Mouse (Mus musculus): ENCODE measurements at regions not wholly inside any gene's neighbourhood (a gene's known extent, or its start where the extent isn't known, plus 50 kb on each side); places are given as distances from the start of the nearest gene placed in this dataset.

GRCm38 (mm10) chr8:49262797-49263196, 419.0 kb upstream of the Tenm3 start:
- intact Hi-C loops (cut with DNase I), result no loop called here
- DNase-seq (ENCODE audit: low spot score), result no peak

GRCm38 (mm10) chr8:49255954-49256353, 412.2 kb upstream of the Tenm3 start:
- intact Hi-C loops (cut with DNase I), result no loop called here
- no peak for DNase-seq (ENCODE audit: low spot score)

GRCm38 (mm10) chr8:49254311-49254828, 410.6 kb upstream of the Tenm3 start:
- intact Hi-C loops (cut with DNase I), result no loop called here
- DNase-seq (ENCODE audit: low spot score), result no peak

- intact Hi-C loops (cut with DNase I), result no loop called here
- DNase-seq (ENCODE audit: low spot score), result no peak
Measured at GRCm38 (mm10) chr8:49243002-49243401, 399.3 kb upstream of the Tenm3 start.

GRCm38 (mm10) chr8:49236822-49237071, 393.0 kb upstream of the Tenm3 start:
- no peak for DNase-seq (ENCODE audit: low spot score)
- intact Hi-C loops (cut with DNase I), result no loop called here

GRCm38 (mm10) chr8:49236021-49236821, 392.5 kb upstream of the Tenm3 start:
- intact Hi-C loops (cut with DNase I), result no loop called here
- DNase-seq (ENCODE audit: low spot score), result no peak

- DNase-seq (ENCODE audit: low spot score), result no peak
- intact Hi-C loops (cut with DNase I), result no loop called here
Measured at GRCm38 (mm10) chr8:49223841-49224420, 380.2 kb upstream of the Tenm3 start.

GRCm38 (mm10) chr8:49195333-49195640, 351.5 kb upstream of the Tenm3 start:
- intact Hi-C loops (cut with DNase I), result no loop called here
- DNase-seq (ENCODE audit: low spot score), result no peak

GRCm38 (mm10) chr8:49194592-49195332, 351.0 kb upstream of the Tenm3 start:
- no peak for DNase-seq (ENCODE audit: low spot score)
- intact Hi-C loops (cut with DNase I), result no loop called here

GRCm38 (mm10) chr8:49186853-49187252, 343.1 kb upstream of the Tenm3 start:
- intact Hi-C loops (cut with DNase I), result no loop called here
- no peak for DNase-seq (ENCODE audit: low spot score)

GRCm38 (mm10) chr8:49175386-49175785, 331.6 kb upstream of the Tenm3 start:
- no peak for DNase-seq (ENCODE audit: low spot score)
- intact Hi-C loops (cut with DNase I), result no loop called here

GRCm38 (mm10) chr8:49174956-49175355, 331.2 kb upstream of the Tenm3 start:
- intact Hi-C loops (cut with DNase I), result no loop called here
- DNase-seq (ENCODE audit: low spot score), result no peak

- no peak for DNase-seq (ENCODE audit: low spot score)
- intact Hi-C loops (cut with DNase I), result no loop called here
Measured at GRCm38 (mm10) chr8:49159318-49159717, 315.6 kb upstream of the Tenm3 start.

- intact Hi-C loops (cut with DNase I), result no loop called here
- DNase-seq (ENCODE audit: low spot score), result no peak
Measured at GRCm38 (mm10) chr8:49158201-49158600, 314.4 kb upstream of the Tenm3 start.

- DNase-seq (ENCODE audit: low spot score), result no peak
- intact Hi-C loops (cut with DNase I), result no loop called here
Measured at GRCm38 (mm10) chr8:49136503-49137044, 292.8 kb upstream of the Tenm3 start.

- no peak for DNase-seq (ENCODE audit: low spot score)
- intact Hi-C loops (cut with DNase I), result no loop called here
Measured at GRCm38 (mm10) chr8:49109095-49109494, 265.3 kb upstream of the Tenm3 start.

GRCm38 (mm10) chr8:49108665-49109064, 264.9 kb upstream of the Tenm3 start:
- intact Hi-C loops (cut with DNase I), result no loop called here
- DNase-seq (ENCODE audit: low spot score), result no peak

- DNase-seq (ENCODE audit: low spot score), result no peak
- intact Hi-C loops (cut with DNase I), result no loop called here
Measured at GRCm38 (mm10) chr8:49106531-49106930, 262.8 kb upstream of the Tenm3 start.

GRCm38 (mm10) chr8:49101156-49101555, 257.4 kb upstream of the Tenm3 start:
- intact Hi-C loops (cut with DNase I), result no loop called here
- no peak for DNase-seq (ENCODE audit: low spot score)

- intact Hi-C loops (cut with DNase I), result no loop called here
- DNase-seq (ENCODE audit: low spot score), result no peak
Measured at GRCm38 (mm10) chr8:49084191-49084875, 240.6 kb upstream of the Tenm3 start.

- intact Hi-C loops (cut with DNase I), result no loop called here
- DNase-seq (ENCODE audit: low spot score), result no peak
Measured at GRCm38 (mm10) chr8:49069451-49069850, 225.7 kb upstream of the Tenm3 start.
